Mouse (Mus musculus): ENCODE results near the gene Colca2. TPM values are rescaled to one million over a fixed set of nuclear protein-coding genes. Genes with fewer than 3 reads are reported as not detected.

Colca2 gene
- polyA plus RNA-seq, 1 experiment = 0.46 TPM

DNA sequence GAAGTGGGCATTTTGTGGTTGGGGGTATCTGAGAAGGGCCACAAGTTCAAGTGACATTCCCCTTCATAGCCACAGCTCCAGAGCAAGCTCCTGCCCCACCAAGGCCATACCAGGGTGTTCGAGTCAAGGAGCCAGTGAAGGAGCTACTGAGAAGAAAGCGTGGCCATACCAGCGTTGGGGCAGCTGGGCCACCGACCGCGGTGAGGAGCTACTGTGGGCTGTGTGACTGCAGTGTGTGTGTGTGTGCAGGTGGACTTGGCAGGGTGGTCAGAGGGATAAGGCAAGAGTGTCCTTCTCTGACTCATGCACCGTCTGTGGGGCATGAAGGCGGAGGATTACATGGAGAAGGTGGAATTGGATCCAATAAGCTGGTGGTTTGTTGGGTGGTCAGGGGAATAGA lies 46.2 kb downstream of the Colca2 start:
- WGBS = 91% methylated on average over 8 of the region's 8 CpGs
- no peaks in the 10 kb centered on the region for H3K27me3 ChIP-seq (ENCODE audit: control insufficient read depth, insufficient read depth, low read length)
- no peaks in the 10 kb centered on the region; the same call in 1 of the 2 replicates for H3K4me1 ChIP-seq (ENCODE audit: control insufficient read depth, insufficient read depth, insufficient read length)
- no peak for TF ChIP-seq POLR2A (IDR thresholded peaks at IDR 0.05; ENCODE audit: low read depth, low read length)
- no peak for TF ChIP-seq CTCF (IDR thresholded peaks at IDR 0.05; ENCODE audit: extremely low read depth, insufficient read depth, insufficient read length, insufficient replicate concordance)
- H3K27ac ChIP-seq (ENCODE audit: insufficient read depth, low read length) = no peak overlapping the region
- DNase-seq (ENCODE audit: low read depth in 1 of 2, low spot score in 2 of 2) = no peak
- H3K36me3 ChIP-seq (ENCODE audit: control insufficient read depth, insufficient read depth, low read length) = peaks cover 18% of the 10 kb centered on the region
- H3K4me3 ChIP-seq (ENCODE audit: extremely low read depth, insufficient read depth, insufficient read length) = no peak overlapping the region

DNA sequence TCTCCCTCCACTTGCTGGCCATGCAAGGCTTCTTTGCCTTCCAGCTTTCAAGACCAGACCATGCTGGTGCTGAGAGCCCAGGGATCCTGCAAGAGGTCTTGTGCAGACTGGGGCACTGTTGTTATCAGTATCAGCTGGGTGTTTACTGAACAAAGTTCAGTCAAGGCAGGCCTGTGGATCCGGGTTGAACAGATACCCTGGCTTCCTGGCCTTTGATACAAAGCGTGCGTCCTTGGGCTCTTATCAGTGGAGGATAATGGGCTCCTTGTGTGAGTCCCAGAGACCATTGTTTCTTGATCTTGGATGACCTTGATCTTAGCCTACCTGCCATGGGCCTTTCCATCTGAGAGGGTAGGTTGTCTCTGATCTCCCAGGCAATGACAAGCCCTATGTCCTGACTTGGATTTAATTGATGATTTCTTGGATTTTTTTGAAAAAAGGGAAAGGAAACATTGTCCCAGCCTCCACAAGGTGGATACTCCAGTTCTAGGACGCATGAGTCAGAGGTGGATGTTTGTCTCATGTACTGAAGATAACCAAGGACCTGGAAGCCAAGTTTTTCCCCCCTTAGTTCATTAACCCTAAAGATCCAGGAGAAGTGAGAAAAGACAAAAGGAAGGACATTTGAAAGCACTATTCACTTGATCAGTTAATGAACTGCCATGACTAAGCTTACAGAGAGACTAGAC lies 47.5 kb downstream of the Colca2 start:
- no peak overlapping the region for H3K4me3 ChIP-seq (ENCODE audit: extremely low read depth, insufficient read depth, insufficient read length)
- no peak for DNase-seq (ENCODE audit: low read depth in 1 of 2, low spot score in 2 of 2)
- H3K27me3 ChIP-seq (ENCODE audit: control insufficient read depth, insufficient read depth, low read length) = no peaks in the 10 kb centered on the region
- no peak for TF ChIP-seq POLR2A (IDR thresholded peaks at IDR 0.05; ENCODE audit: low read depth, low read length)
- no peak for TF ChIP-seq CTCF (IDR thresholded peaks at IDR 0.05; ENCODE audit: extremely low read depth, insufficient read depth, insufficient read length, insufficient replicate concordance)
- WGBS = 77% methylated on average over 4 of the region's 4 CpGs
- H3K4me1 ChIP-seq (ENCODE audit: control insufficient read depth, insufficient read depth, insufficient read length) = peaks cover 6% of the 10 kb centered on the region; the same call in 1 of the 2 replicates
- H3K36me3 ChIP-seq (ENCODE audit: control insufficient read depth, insufficient read depth, low read length) = peaks cover 17% of the 10 kb centered on the region
- no peak overlapping the region for H3K27ac ChIP-seq (ENCODE audit: insufficient read depth, low read length)

DNA sequence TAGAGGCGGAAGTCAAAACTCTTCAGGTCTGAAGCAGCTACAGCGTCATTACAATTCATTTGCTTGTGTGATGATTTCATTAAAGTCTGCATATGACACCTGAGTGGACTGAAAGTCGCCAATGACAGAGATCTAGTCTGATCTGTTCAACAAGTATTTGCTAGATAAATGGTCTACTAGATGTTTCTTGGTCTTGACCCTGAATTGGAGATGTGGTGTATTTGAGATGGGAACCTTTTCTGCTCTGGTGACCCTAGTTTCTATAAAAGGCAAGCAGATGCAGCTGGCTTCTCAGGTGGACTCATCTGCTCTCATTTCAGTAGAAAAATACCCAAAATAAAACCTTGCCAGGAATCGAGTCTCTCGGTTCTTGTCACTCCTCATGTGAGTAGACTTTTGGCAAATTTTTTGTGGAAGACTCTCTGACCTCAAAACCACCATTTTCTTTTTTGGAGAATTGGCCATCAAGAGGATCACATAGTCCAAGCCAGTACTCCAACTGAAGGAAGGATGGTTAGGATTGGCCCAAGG lies 52.7 kb downstream of the Colca2 start:
- Histone ChIP-seq H3K27ac (ENCODE audit: insufficient read depth, low read length) (peak overlapping the region; percentile 48; the same call in 1 of the 2 replicates), H3K27me3 (ENCODE audit: control insufficient read depth, insufficient read depth, low read length) (no peaks in the 10 kb centered on the region), H3K36me3 (ENCODE audit: control insufficient read depth, insufficient read depth, low read length) (peaks cover 5% of the 10 kb centered on the region), H3K4me1 (ENCODE audit: control insufficient read depth, insufficient read depth, insufficient read length) (peaks cover 13% of the 10 kb centered on the region), H3K4me3 (ENCODE audit: extremely low read depth, insufficient read depth, insufficient read length) (no peak overlapping the region)
- 42% methylated on average over 5 of the region's 5 CpGs for WGBS
- TF ChIP-seq POLR2A (IDR thresholded peaks at IDR 0.05; ENCODE audit: low read depth, low read length) (no peak), CTCF (IDR thresholded peaks at IDR 0.05; ENCODE audit: extremely low read depth, insufficient read depth, insufficient read length, insufficient replicate concordance) (no peak)
- no peak for DNase-seq (ENCODE audit: low read depth in 1 of 2, low spot score in 2 of 2)

Other genes with a start within 250 kb of the Colca2 start
- not detected in 2 replicates for gene Btg4, start 217.7 kb downstream of the Colca2 start, polyA plus RNA-seq (2012; rRNA removed)
- gene Layn, start 201.5 kb downstream of the Colca2 start, polyA plus RNA-seq (2012; rRNA removed) = 0.85 and 1.8 TPM in 2 replicates
- not detected in 2 replicates for gene 4833427G06Rik, start 176.5 kb downstream of the Colca2 start, polyA plus RNA-seq (2012; rRNA removed)
- gene Gm32742, start 113.1 kb downstream of the Colca2 start, polyA plus RNA-seq (2012; rRNA removed) = 0.02 and 0.06 TPM in 2 replicates
- gene Pou2af1, start 64.9 kb downstream of the Colca2 start, polyA plus RNA-seq (2012; rRNA removed) = 171 and 264 TPM in 2 replicates
- gene 1810046K07Rik, start 50.3 kb upstream of the Colca2 start, polyA plus RNA-seq (2012; rRNA removed) = 7.4 and 16.4 TPM in 2 replicates